Mouse (Mus musculus) olfactory bulb, adult 2 months (tissue): ENCODE results near the gene Rdh5.

Source experiments
- CTCF ChIP-seq: fragments of 200-500 bp; IDR thresholded peaks from 2 replicates; pipeline ENCODE4 v1.5.1; 2012; ENCODE audit warnings: low read depth, mild to moderate bottlenecking, low read length, moderate library complexity; ENCODE audit not compliant: insufficient read depth
- POLR2A ChIP-seq: fragments of 200-500 bp; IDR thresholded peaks from 2 replicates; pipeline ENCODE4 v1.6.1; 2012; ENCODE audit warnings: mild to moderate bottlenecking, low read depth, low read length, moderate library complexity; ENCODE audit not compliant: insufficient read depth

DNA sequence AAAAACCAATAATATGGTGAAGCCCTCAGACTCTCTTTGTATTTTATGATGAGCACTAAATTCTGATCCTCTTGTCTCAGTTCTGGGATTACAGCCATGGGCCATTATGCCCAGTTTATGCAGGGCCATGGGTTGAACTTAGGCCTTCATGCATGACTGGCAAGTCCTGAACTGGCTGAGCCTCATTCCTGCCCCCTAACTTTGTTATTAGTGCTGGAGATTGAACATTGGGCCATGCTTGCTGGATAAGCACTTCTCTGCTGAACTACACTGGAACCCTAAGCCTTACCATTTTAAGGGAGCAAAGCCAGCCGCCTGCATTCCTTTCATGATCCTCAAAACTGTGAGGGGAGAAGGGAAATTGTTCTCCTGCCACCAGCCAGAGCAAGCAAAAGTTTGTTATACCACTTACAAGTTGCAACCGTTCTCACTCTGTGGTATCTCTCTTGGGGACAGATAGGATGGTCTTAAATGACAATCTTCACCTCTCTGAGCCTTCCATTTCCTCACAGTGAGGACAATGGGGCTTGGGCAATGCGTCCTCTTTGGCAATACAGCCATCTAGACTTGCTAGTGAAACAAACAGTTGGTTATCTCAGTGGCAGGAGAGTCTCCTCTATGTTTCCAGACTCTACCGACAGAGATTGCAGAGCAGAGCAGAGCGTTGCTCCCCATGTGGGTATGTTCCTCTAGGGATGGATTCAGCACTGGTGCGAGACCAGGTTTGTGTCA lies 22.8 kb downstream of the Rdh5 start:
- TF ChIP-seq POLR2A (no peak), CTCF (no peak)
